Mouse (Mus musculus): ENCODE data around the gene Hpgds. TPM values are rescaled to one million over a fixed set of nuclear protein-coding genes. Genes with fewer than 3 reads are reported as not detected.

Gene Hpgds
- total RNA-seq (2012; rRNA removed): 0.31 and 1.2 TPM in 2 replicates

GRCm38 (mm10) chr6:65144621-65145205 lies at the start of gene Hpgds:
TSS of gene Hpgds (minus strand) at chr6:65144908.
- H3K4me3 ChIP-seq (ENCODE audit: insufficient read depth in 1 of 2, low read depth in 1 of 2, low read length in 2 of 2, poor library complexity in 1 of 2, severe bottlenecking in 1 of 2): no peak within 1 kb of the TSS
- no peaks in the 10 kb centered on the region for H3K36me3 ChIP-seq (ENCODE audit: control insufficient read depth, insufficient read depth, low read length, poor library complexity, severe bottlenecking)
- no peak within 1 kb of the TSS for H3K9ac ChIP-seq (ENCODE audit: insufficient read depth, low read depth, low read length, poor library complexity, severe bottlenecking)
- in situ Hi-C loops (cut with MboI; ENCODE audit: low sequenced_read_pairs in 2 of 2, unreplicated experiment in 2 of 2): no loop called here
- no peak for DNase-seq (ENCODE audit: low read depth, low spot score)
- no peak within 1 kb of the TSS for H3K27ac ChIP-seq (ENCODE audit: insufficient read depth, low read depth, low read length, poor library complexity, severe bottlenecking)
- no peaks in the 10 kb centered on the region for H3K9me3 ChIP-seq (ENCODE audit: control insufficient read depth, insufficient read depth, low read depth, low read length)
- TF ChIP-seq CHD2 (IDR thresholded peaks at IDR 0.05; ENCODE audit: low read depth, low read length): no peak
- TF ChIP-seq HCFC1 (IDR thresholded peaks at IDR 0.05; ENCODE audit: borderline replicate concordance, insufficient read depth, low read length): no peak
- H3K4me1 ChIP-seq (ENCODE audit: control insufficient read depth in 2 of 2, insufficient read depth in 2 of 2, low read length in 2 of 2, poor library complexity in 1 of 2): no peaks in the 10 kb centered on the region

- DNase-seq (ENCODE audit: low read depth, low spot score): no peak
- Histone ChIP-seq H3K36me3 (ENCODE audit: control insufficient read depth, insufficient read depth, low read length, poor library complexity, severe bottlenecking) (no peaks in the 10 kb centered on the region), H3K9ac (ENCODE audit: insufficient read depth, low read depth, low read length, poor library complexity, severe bottlenecking) (no peak overlapping the region), H3K9me3 (ENCODE audit: control insufficient read depth, insufficient read depth, low read depth, low read length) (no peaks in the 10 kb centered on the region), H3K4me3 (ENCODE audit: insufficient read depth in 1 of 2, low read depth in 1 of 2, low read length in 2 of 2, poor library complexity in 1 of 2, severe bottlenecking in 1 of 2) (no peak overlapping the region), H3K27ac (ENCODE audit: insufficient read depth, low read depth, low read length, poor library complexity, severe bottlenecking) (no peak overlapping the region), H3K4me1 (ENCODE audit: control insufficient read depth in 2 of 2, insufficient read depth in 2 of 2, low read length in 2 of 2, poor library complexity in 1 of 2) (no peaks in the 10 kb centered on the region)
- no peak for TF ChIP-seq MAFK (IDR thresholded peaks at IDR 0.05; ENCODE audit: insufficient read depth, low read depth, low read length)
- no peak for TF ChIP-seq CHD2 (IDR thresholded peaks at IDR 0.05; ENCODE audit: low read depth, low read length)
- no peak for TF ChIP-seq ZC3H11A (IDR thresholded peaks at IDR 0.05; ENCODE audit: borderline replicate concordance, low read depth, low read length)
- no peak for TF ChIP-seq HCFC1 (IDR thresholded peaks at IDR 0.05; ENCODE audit: borderline replicate concordance, insufficient read depth, low read length)
- no peak for TF ChIP-seq ZNF384 (IDR thresholded peaks at IDR 0.05; ENCODE audit: low read depth, low read length)
- in situ Hi-C loops (cut with MboI; ENCODE audit: low sequenced_read_pairs in 2 of 2, unreplicated experiment in 2 of 2): no loop called here
These were observed 20.3 kb upstream of the Hpgds start for GRCm38 (mm10) chr6:65164977-65165376.

GRCm38 (mm10) chr6:65164137-65164536 lies 19.4 kb upstream of the Hpgds start:
- no peak overlapping the region for H3K27ac ChIP-seq (ENCODE audit: insufficient read depth, low read depth, low read length, poor library complexity, severe bottlenecking)
- no peak for DNase-seq (ENCODE audit: low read depth, low spot score)

GRCm38 (mm10) chr6:65159381-65159942 lies 14.8 kb upstream of the Hpgds start:
- no peak overlapping the region for H3K9ac ChIP-seq (ENCODE audit: insufficient read depth, low read depth, low read length, poor library complexity, severe bottlenecking)
- in situ Hi-C loops (cut with MboI; ENCODE audit: low sequenced_read_pairs in 2 of 2, unreplicated experiment in 2 of 2): no loop called here
- no peaks in the 10 kb centered on the region; a peak in 1 of 4 replicates for H3K4me1 ChIP-seq (ENCODE audit: control insufficient read depth in 2 of 2, insufficient read depth in 2 of 2, low read length in 2 of 2, poor library complexity in 1 of 2)
- no peak overlapping the region for H3K4me3 ChIP-seq (ENCODE audit: insufficient read depth in 1 of 2, low read depth in 1 of 2, low read length in 2 of 2, poor library complexity in 1 of 2, severe bottlenecking in 1 of 2)
- H3K27ac ChIP-seq (ENCODE audit: insufficient read depth, low read depth, low read length, poor library complexity, severe bottlenecking): no peak overlapping the region
- TF ChIP-seq ZNF384 (IDR thresholded peaks at IDR 0.05; ENCODE audit: low read depth, low read length): no peak
- no peak for TF ChIP-seq HCFC1 (IDR thresholded peaks at IDR 0.05; ENCODE audit: borderline replicate concordance, insufficient read depth, low read length)
- no peak for TF ChIP-seq MAFK (IDR thresholded peaks at IDR 0.05; ENCODE audit: insufficient read depth, low read depth, low read length)
- TF ChIP-seq CHD2 (IDR thresholded peaks at IDR 0.05; ENCODE audit: low read depth, low read length): no peak
- TF ChIP-seq ZC3H11A (IDR thresholded peaks at IDR 0.05; ENCODE audit: borderline replicate concordance, low read depth, low read length): no peak
- no peak for DNase-seq (ENCODE audit: low read depth, low spot score)
- no peaks in the 10 kb centered on the region for H3K9me3 ChIP-seq (ENCODE audit: control insufficient read depth, insufficient read depth, low read depth, low read length)
- no peaks in the 10 kb centered on the region for H3K36me3 ChIP-seq (ENCODE audit: control insufficient read depth, insufficient read depth, low read length, poor library complexity, severe bottlenecking)

More at GRCm38 (mm10) chr6:65164137-65164536, 19.4 kb upstream of the Hpgds start:
- no peaks in the 10 kb centered on the region for H3K4me1 ChIP-seq (ENCODE audit: control insufficient read depth in 2 of 2, insufficient read depth in 2 of 2, low read length in 2 of 2, poor library complexity in 1 of 2)
- no peaks in the 10 kb centered on the region for H3K9me3 ChIP-seq (ENCODE audit: control insufficient read depth, insufficient read depth, low read depth, low read length)
- in situ Hi-C loops (cut with MboI; ENCODE audit: low sequenced_read_pairs in 2 of 2, unreplicated experiment in 2 of 2): no loop called here
- TF ChIP-seq MAFK (IDR thresholded peaks at IDR 0.05; ENCODE audit: insufficient read depth, low read depth, low read length) (no peak), ZC3H11A (IDR thresholded peaks at IDR 0.05; ENCODE audit: borderline replicate concordance, low read depth, low read length) (no peak), HCFC1 (IDR thresholded peaks at IDR 0.05; ENCODE audit: borderline replicate concordance, insufficient read depth, low read length) (no peak), ZNF384 (IDR thresholded peaks at IDR 0.05; ENCODE audit: low read depth, low read length) (no peak), CHD2 (IDR thresholded peaks at IDR 0.05; ENCODE audit: low read depth, low read length) (no peak)
- H3K9ac ChIP-seq (ENCODE audit: insufficient read depth, low read depth, low read length, poor library complexity, severe bottlenecking): no peak overlapping the region
- H3K36me3 ChIP-seq (ENCODE audit: control insufficient read depth, insufficient read depth, low read length, poor library complexity, severe bottlenecking): no peaks in the 10 kb centered on the region
- H3K4me3 ChIP-seq (ENCODE audit: insufficient read depth in 1 of 2, low read depth in 1 of 2, low read length in 2 of 2, poor library complexity in 1 of 2, severe bottlenecking in 1 of 2): no peak overlapping the region
